Mouse (Mus musculus) MEL (cell line): Measurements from ENCODE around the gene Dnm1.

ENCODE experiments used
- CTCF ChIP-seq, 3 experiments: IDR thresholded peaks in 2 of 3; conservative IDR thresholded peaks in 1 of 3; 2 replicates each; pipeline ENCODE4 v1.5.1; 2011 to 2012; ENCODE audit warnings: low read length in 3 of 3, low read depth in 2 of 3, mild to moderate bottlenecking in 2 of 3, improper control_type of control experiment in 1 of 3, inconsistent platforms in 1 of 3, mixed read lengths in 1 of 3, moderate library complexity in 1 of 3; ENCODE audit not compliant: control insufficient read depth in 1 of 3, insufficient read depth in 1 of 3, poor library complexity in 1 of 3, severe bottlenecking in 1 of 3
- E2F4 ChIP-seq: IDR thresholded peaks from 2 replicates; pipeline ENCODE4 v1.6.1; 2011; ENCODE audit warnings: low read depth, low read length, improper control_type of control experiment, borderline replicate concordance
- GABPA ChIP-seq: IDR thresholded peaks from 2 replicates; pipeline ENCODE4 v1.6.1; 2012; ENCODE audit warnings: low read depth, mild to moderate bottlenecking, inconsistent platforms, low read length, improper control_type of control experiment, moderate library complexity
- GATA1 ChIP-seq: IDR thresholded peaks from 2 replicates; pipeline ENCODE4 v1.6.1; 2011; ENCODE audit warnings: low read depth, low read length, improper control_type of control experiment
- POLR2A ChIP-seq, 2 experiments: IDR thresholded peaks; 2 replicates each; pipeline ENCODE4 v1.6.1; 2011 to 2012; ENCODE audit warnings: low read length in 2 of 2, mild to moderate bottlenecking in 2 of 2, control low read depth in 1 of 2, improper control_type of control experiment in 1 of 2, low read depth in 1 of 2, moderate library complexity in 1 of 2; ENCODE audit not compliant: control insufficient read depth in 1 of 2, insufficient read depth in 1 of 2, poor library complexity in 1 of 2

- TF ChIP-seq GABPA: no peak
- TF ChIP-seq CTCF (IDR thresholded peaks at IDR 0.05 in 2 of 3, conservative IDR thresholded peaks at IDR 0.05 in 1 of 3; ENCODE audit: control insufficient read depth in 1 of 3, insufficient read depth in 1 of 3, low read depth in 2 of 3, low read length in 3 of 3, poor library complexity in 1 of 3, severe bottlenecking in 1 of 3): no peak
- TF ChIP-seq E2F4: no peak
- TF ChIP-seq GATA1: no peak
- no peak for TF ChIP-seq POLR2A (IDR thresholded peaks at IDR 0.05; ENCODE audit: control insufficient read depth in 1 of 2, insufficient read depth in 1 of 2, low read depth in 1 of 2, low read length in 2 of 2, poor library complexity in 1 of 2)
Observed at GRCm38 (mm10) chr2:32361437-32361836, 8.3 kb upstream of the Dnm1 start.
